Mouse (Mus musculus) heart, embryonic 15.5 days (tissue): ENCODE measurements around the gene Fzr1. TPM values are rescaled to one million over a fixed set of nuclear protein-coding genes. Genes with fewer than 3 reads are reported as not detected.

Source experiments
- ATAC-seq: fragments of 200-750 bp; cut with Nextera tagmentation; replicated peaks from 2 replicates; pipeline ENCODE4 v1.8.0; 2017; ENCODE audit warnings: low read depth, moderate TSS enrichment; ENCODE audit not compliant: insufficient number of reproducible peaks, insufficient read depth, low FRiP score
- H3K27ac ChIP-seq: fragments of 300-500 bp; sonication (generic); 2 replicates; pipeline ENCODE4 v1.5.1; 2015; ENCODE audit warnings: mild to moderate bottlenecking, inconsistent platforms
- H3K27me3 ChIP-seq: fragments of 300-500 bp; sonication (generic); 2 replicates; pipeline ENCODE4 v1.6.1; 2015; ENCODE audit warnings: inconsistent platforms
- H3K36me3 ChIP-seq: fragments of 300-500 bp; sonication (generic); 2 replicates; pipeline ENCODE4 v1.6.1; 2015; ENCODE audit warnings: mild to moderate bottlenecking, inconsistent platforms
- H3K4me1 ChIP-seq: fragments of 300-500 bp; sonication (generic); replicated peaks from 2 replicates; pipeline ENCODE4 v1.6.1; 2015; ENCODE audit warnings: inconsistent platforms
- H3K4me2 ChIP-seq: fragments of 300-500 bp; sonication (generic); 2 replicates; pipeline ENCODE4 v1.6.1; 2015; ENCODE audit warnings: inconsistent platforms, mild to moderate bottlenecking, moderate library complexity
- H3K4me3 ChIP-seq: fragments of 300-500 bp; sonication (generic); 2 replicates; pipeline ENCODE4 v1.5.1; 2015; ENCODE audit warnings: mild to moderate bottlenecking, inconsistent platforms
- H3K9ac ChIP-seq: fragments of 300-500 bp; sonication (generic); 2 replicates; pipeline ENCODE4 v1.6.1; 2015; ENCODE audit warnings: mild to moderate bottlenecking, inconsistent platforms
- H3K9me3 ChIP-seq: fragments of 300-500 bp; sonication (generic); replicated peaks from 2 replicates; pipeline ENCODE4 v1.6.1; 2016; ENCODE audit warnings: inconsistent platforms
- WGBS: fragments of 180-500 bp; shearing (Covaris S2); methylation state at CpG from one replicate; pipeline ENCODE4 v1.1.7; 2015; ENCODE audit warnings: mixed read lengths; 5-methylcytosine and 5-hydroxymethylcytosine counted together
- polyA plus RNA-seq: library from polyadenylated mRNA; unstranded; fragments of >200 nt; fragmentation: Nextera tagmentation; extraction: Ambion mirVana; gene quantifications from 2 replicates; pipeline ENCODE4 v1.2.1, GENCODE M21; 2015

Gene Fzr1
- polyA plus RNA-seq, 1 experiment from 2014 or later = 66.5 TPM

GRCm38 (mm10) chr10:81407539-81408423, 29.5 kb upstream of the Fzr1 start:
- Histone ChIP-seq H3K9me3 (no peaks in the 10 kb centered on the region), H3K9ac (peak overlapping the region; percentile 5; the same call in 1 of the 2 replicates), H3K4me3 (peak overlapping the region; percentile 31), H3K27me3 (no peaks in the 10 kb centered on the region), H3K36me3 (peaks cover 22% of the 10 kb centered on the region), H3K4me2 (peak overlapping the region; percentile 51), H3K27ac (peak overlapping the region; percentile 98), H3K4me1 (peaks cover 88% of the 10 kb centered on the region)
- ATAC-seq = 0 out of 2 replicates have a peak, but pooled peaks have one; percentile 15
- WGBS = 20% methylated on average over 31 of the region's 31 CpGs

- 32% methylated on average over 24 of the region's 24 CpGs for WGBS
- Histone ChIP-seq H3K36me3 (peaks cover 22% of the 10 kb centered on the region), H3K4me2 (peak overlapping the region; percentile 51), H3K27ac (peak overlapping the region; percentile 98), H3K4me1 (peaks cover 88% of the 10 kb centered on the region), H3K4me3 (peak overlapping the region; percentile 31), H3K9me3 (no peaks in the 10 kb centered on the region), H3K27me3 (no peaks in the 10 kb centered on the region), H3K9ac (peak overlapping the region; percentile 5; the same call in 1 of the 2 replicates)
- no peak for ATAC-seq
These were observed 28.5 kb upstream of the Fzr1 start for GRCm38 (mm10) chr10:81406504-81407440.

GRCm38 (mm10) chr10:81405588-81406201, 27.4 kb upstream of the Fzr1 start:
- H3K36me3 ChIP-seq = peaks cover 25% of the 10 kb centered on the region
- ATAC-seq = no peak
- H3K4me3 ChIP-seq = no peak overlapping the region
- 46% methylated on average over 13 of the region's 13 CpGs for WGBS
- H3K4me1 ChIP-seq = peaks cover 88% of the 10 kb centered on the region
- no peak overlapping the region for H3K9ac ChIP-seq
- no peak overlapping the region for H3K4me2 ChIP-seq
- H3K9me3 ChIP-seq = no peaks in the 10 kb centered on the region
- H3K27me3 ChIP-seq = no peaks in the 10 kb centered on the region
- H3K27ac ChIP-seq = peak overlapping the region; percentile 25; the same call in 1 of the 2 replicates

- Histone ChIP-seq H3K27ac (no peak overlapping the region), H3K9ac (no peak overlapping the region), H3K4me1 (peaks cover 78% of the 10 kb centered on the region), H3K27me3 (no peaks in the 10 kb centered on the region), H3K4me2 (no peak overlapping the region), H3K4me3 (no peak overlapping the region), H3K36me3 (peaks cover 35% of the 10 kb centered on the region), H3K9me3 (no peaks in the 10 kb centered on the region)
- 65% methylated on average over 18 of the region's 18 CpGs for WGBS
- ATAC-seq = no peak
These were observed 26.4 kb upstream of the Fzr1 start for GRCm38 (mm10) chr10:81404720-81405119.

GRCm38 (mm10) chr10:81404082-81404481, 25.8 kb upstream of the Fzr1 start:
- no peaks in the 10 kb centered on the region for H3K9me3 ChIP-seq
- H3K27ac ChIP-seq = no peak overlapping the region
- 38% methylated on average over 9 of the region's 9 CpGs for whole genome bisulfite sequencing
- H3K4me3 ChIP-seq = no peak overlapping the region
- H3K36me3 ChIP-seq = peaks cover 41% of the 10 kb centered on the region
- H3K27me3 ChIP-seq = no peaks in the 10 kb centered on the region
- peaks cover 72% of the 10 kb centered on the region for H3K4me1 ChIP-seq
- no peak for ATAC-seq
- H3K4me2 ChIP-seq = no peak overlapping the region
- H3K9ac ChIP-seq = no peak overlapping the region

- Histone ChIP-seq H3K9ac (no peak overlapping the region), H3K4me2 (no peak overlapping the region), H3K9me3 (no peaks in the 10 kb centered on the region), H3K27ac (peak overlapping the region; percentile 90), H3K27me3 (no peaks in the 10 kb centered on the region), H3K36me3 (peaks cover 45% of the 10 kb centered on the region), H3K4me1 (peaks cover 66% of the 10 kb centered on the region), H3K4me3 (no peak overlapping the region)
- ATAC-seq = no peak
- WGBS = 73% methylated on average over 10 of the region's 10 CpGs
These were observed 25.2 kb upstream of the Fzr1 start for GRCm38 (mm10) chr10:81403511-81403910.

GRCm38 (mm10) chr10:81402227-81402765, 24.0 kb upstream of the Fzr1 start:
- Histone ChIP-seq H3K9me3 (no peaks in the 10 kb centered on the region), H3K4me1 (peaks cover 56% of the 10 kb centered on the region), H3K4me3 (peak overlapping the region; percentile 17; the same call in 1 of the 2 replicates), H3K27ac (peak overlapping the region; percentile 90), H3K9ac (peak overlapping the region; percentile 40), H3K4me2 (peak overlapping the region; percentile 41), H3K27me3 (no peaks in the 10 kb centered on the region), H3K36me3 (peaks cover 56% of the 10 kb centered on the region)
- no peak; the same call in 1 of the 2 replicates for ATAC-seq
- WGBS = 22% methylated on average over 7 of the region's 7 CpGs

GRCm38 (mm10) chr10:81401521-81402226, 23.4 kb upstream of the Fzr1 start:
- Histone ChIP-seq H3K36me3 (peaks cover 57% of the 10 kb centered on the region), H3K4me1 (peaks cover 50% of the 10 kb centered on the region), H3K4me3 (peak overlapping the region; percentile 17; the same call in 1 of the 2 replicates), H3K27me3 (no peaks in the 10 kb centered on the region), H3K9ac (peak overlapping the region; percentile 40), H3K9me3 (no peaks in the 10 kb centered on the region), H3K27ac (peak overlapping the region; percentile 90), H3K4me2 (peak overlapping the region; percentile 41)
- 14% methylated on average over 18 of the region's 18 CpGs for WGBS
- ATAC-seq = peak; percentile 77

- WGBS = 46% methylated on average over 10 of the region's 10 CpGs
- peaks cover 45% of the 10 kb centered on the region for H3K4me1 ChIP-seq
- H3K9ac ChIP-seq = no peak overlapping the region
- no peak overlapping the region for H3K4me3 ChIP-seq
- no peaks in the 10 kb centered on the region for H3K9me3 ChIP-seq
- peak overlapping the region; percentile 90 for H3K27ac ChIP-seq
- 0 out of 2 replicates have a peak overlapping the region, but pooled peaks have one; percentile 41 for H3K4me2 ChIP-seq
- peaks cover 57% of the 10 kb centered on the region for H3K36me3 ChIP-seq
- H3K27me3 ChIP-seq = no peaks in the 10 kb centered on the region
- no peak for ATAC-seq
These were observed 22.8 kb upstream of the Fzr1 start for GRCm38 (mm10) chr10:81401205-81401520.
